Mouse (Mus musculus) granulocyte monocyte progenitor cell, adult 5-6 weeks (primary cell): Measurements from ENCODE around the gene Stk32b. TPM values are rescaled to one million over a fixed set of nuclear protein-coding genes. Genes with fewer than 3 reads are reported as not detected.

Experiments
- total RNA-seq, 2 experiments: library from RNA; stranded (forward) in 1 of 2; stranded (reverse) in 1 of 2; fragments of 200-712, 200-1000 nt in 1 of 2; fragments of >200 nt in 1 of 2; fragmentation: Nextera tagmentation in 1 of 2; gene quantifications; 2 replicates each; pipeline ENCODE4 v1.2.3; 2014 to 2017

Stk32b gene
- total RNA-seq, 2 experiments from 2014 or later, result not detected

Other genes starting within 250 kb of the Stk32b start
- not detected in 2 replicates for gene Cytl1, start 18.3 kb upstream of the Stk32b start, total RNA-seq (2014; fragmentation: Nextera tagmentation)
- gene Cytl1, start 18.3 kb upstream of the Stk32b start, total RNA-seq (2017), result not detected in 2 replicates
- gene Msx1, start 107.4 kb upstream of the Stk32b start, total RNA-seq (2014; fragmentation: Nextera tagmentation), result not detected in 2 replicates
- not detected in 2 replicates for gene Msx1, start 107.4 kb upstream of the Stk32b start, total RNA-seq (2017)